Mouse (Mus musculus) midbrain, embryonic 16.5 days (tissue): ENCODE measurements around the gene Mrps35. TPM values are rescaled to one million over a fixed set of nuclear protein-coding genes. Genes with fewer than 3 reads are reported as not detected.

Source experiments
- ATAC-seq: fragments of 200-750 bp; cut with Nextera tagmentation; 2 replicates; pipeline ENCODE4 v1.8.0; 2017; ENCODE audit warnings: moderate TSS enrichment
- H3K27ac ChIP-seq: fragments of 300-500 bp; sonication (generic); 2 replicates; pipeline ENCODE4 v1.5.1; 2014; ENCODE audit warnings: mild to moderate bottlenecking, low read length, mixed read lengths
- H3K27me3 ChIP-seq: fragments of 300-500 bp; sonication (generic); 2 replicates; pipeline ENCODE4 v1.6.1; 2014; ENCODE audit warnings: low read depth, low read length, mixed read lengths; ENCODE audit not compliant: control insufficient read depth, insufficient read depth
- H3K36me3 ChIP-seq: fragments of 300-500 bp; sonication (generic); 2 replicates; pipeline ENCODE4 v1.6.1; 2014; ENCODE audit warnings: mild to moderate bottlenecking, low read length, moderate library complexity, mixed read lengths; ENCODE audit not compliant: control insufficient read depth, insufficient read depth
- H3K4me1 ChIP-seq: fragments of 300-500 bp; sonication (generic); 2 replicates; pipeline ENCODE4 v1.6.1; 2014; ENCODE audit warnings: mild to moderate bottlenecking, low read length, mixed read lengths; ENCODE audit not compliant: control insufficient read depth, insufficient read depth
- H3K4me2 ChIP-seq: fragments of 300-500 bp; sonication (generic); 2 replicates; pipeline ENCODE4 v1.6.1; 2014; ENCODE audit warnings: mild to moderate bottlenecking, low read length, mixed read lengths
- H3K4me3 ChIP-seq: fragments of 300-500 bp; sonication (generic); 2 replicates; pipeline ENCODE4 v1.5.1; 2014; ENCODE audit warnings: low read depth, mild to moderate bottlenecking, low read length, moderate library complexity, mixed read lengths
- H3K9ac ChIP-seq: fragments of 300-500 bp; sonication (generic); 2 replicates; pipeline ENCODE4 v1.6.1; 2014; ENCODE audit warnings: low read depth, low read length, mixed read lengths
- H3K9me3 ChIP-seq: fragments of 300-500 bp; sonication (generic); replicated peaks from 2 replicates; pipeline ENCODE4 v1.6.1; 2014; ENCODE audit warnings: mild to moderate bottlenecking, low read length, mixed read lengths; ENCODE audit not compliant: control insufficient read depth, poor library complexity, severe bottlenecking
- WGBS: fragments of 180-500 bp; shearing (Covaris S2); extraction: QIAGEN DNeasy Blood & Tissue Kit; methylation state at CpG from one replicate; pipeline ENCODE4 v1.1.7; 2014; 5-methylcytosine and 5-hydroxymethylcytosine counted together
- polyA plus RNA-seq: library from polyadenylated mRNA; unstranded; fragments of >200 nt; fragmentation: Nextera tagmentation; extraction: Ambion mirVana; gene quantifications from 2 replicates; pipeline ENCODE4 v1.2.1, GENCODE M21; 2015

Mrps35 gene
- polyA plus RNA-seq, 1 experiment from 2014 or later, result 67.6 TPM

GRCm38 (mm10) chr6:147064944-147065261 lies 22.3 kb downstream of the Mrps35 start:
- H3K36me3 ChIP-seq, result peaks cover 14% of the 10 kb centered on the region
- H3K9me3 ChIP-seq, result no peaks in the 10 kb centered on the region
- H3K4me2 ChIP-seq, result no peak overlapping the region
- no peak overlapping the region for H3K9ac ChIP-seq
- no peak overlapping the region for H3K27ac ChIP-seq
- no peaks in the 10 kb centered on the region for H3K27me3 ChIP-seq
- ATAC-seq, result no peak
- H3K4me1 ChIP-seq, result no peaks in the 10 kb centered on the region
- H3K4me3 ChIP-seq, result no peak overlapping the region
- 96% methylated on average over 6 of the region's 6 CpGs for WGBS

- 48% methylated on average over 5 of the region's 5 CpGs for WGBS
- Histone ChIP-seq H3K36me3 (peaks cover 6% of the 10 kb centered on the region; the same call in 1 of the 2 replicates), H3K4me2 (no peak overlapping the region), H3K9me3 (no peaks in the 10 kb centered on the region), H3K27ac (0 out of 2 replicates have a peak overlapping the region, but pooled peaks have one; percentile 29), H3K4me1 (no peaks in the 10 kb centered on the region), H3K27me3 (no peaks in the 10 kb centered on the region), H3K4me3 (no peak overlapping the region), H3K9ac (no peak overlapping the region)
- 0 out of 2 replicates have a peak, but pooled peaks have one; percentile 39 for ATAC-seq
Measured at GRCm38 (mm10) chr6:147075808-147076387, 33.3 kb downstream of the Mrps35 start.

- Histone ChIP-seq H3K27me3 (no peaks in the 10 kb centered on the region), H3K4me1 (no peaks in the 10 kb centered on the region), H3K36me3 (0 out of 2 replicates have a peak, but pooled peaks cover 2% of the 10 kb centered on the region), H3K4me2 (no peak overlapping the region), H3K27ac (no peak overlapping the region), H3K4me3 (no peak overlapping the region), H3K9ac (no peak overlapping the region), H3K9me3 (no peaks in the 10 kb centered on the region)
- no peak for ATAC-seq
- 77% methylated on average over 8 of the region's 8 CpGs for WGBS
Measured at GRCm38 (mm10) chr6:147076878-147077277, 34.3 kb downstream of the Mrps35 start.

- Histone ChIP-seq H3K4me2 (no peak overlapping the region), H3K4me3 (no peak overlapping the region), H3K9me3 (no peaks in the 10 kb centered on the region), H3K4me1 (no peaks in the 10 kb centered on the region), H3K36me3 (no peaks in the 10 kb centered on the region), H3K27me3 (no peaks in the 10 kb centered on the region), H3K27ac (no peak overlapping the region), H3K9ac (no peak overlapping the region)
- no peak for ATAC-seq
- WGBS, result 94% methylated on average over 10 of the region's 10 CpGs
Measured at GRCm38 (mm10) chr6:147079919-147080318, 37.4 kb downstream of the Mrps35 start.

GRCm38 (mm10) chr6:147085398-147086040 lies 43.0 kb downstream of the Mrps35 start:
- H3K4me3 ChIP-seq, result no peak overlapping the region
- H3K4me1 ChIP-seq, result peaks cover 11% of the 10 kb centered on the region
- no peaks in the 10 kb centered on the region for H3K9me3 ChIP-seq
- no peaks in the 10 kb centered on the region for H3K27me3 ChIP-seq
- H3K36me3 ChIP-seq, result no peaks in the 10 kb centered on the region
- no peak overlapping the region for H3K27ac ChIP-seq
- H3K9ac ChIP-seq, result no peak overlapping the region
- H3K4me2 ChIP-seq, result no peak overlapping the region
- WGBS, result 56% methylated on average over 7 of the region's 7 CpGs
- no peak for ATAC-seq

- H3K4me1 ChIP-seq, result peaks cover 13% of the 10 kb centered on the region
- no peaks in the 10 kb centered on the region for H3K27me3 ChIP-seq
- H3K4me3 ChIP-seq, result peak within 1 kb of the TSS; percentile 17
- H3K9me3 ChIP-seq, result no peaks in the 10 kb centered on the region
- WGBS, result 6% methylated on average over 20 of the region's 20 CpGs
- H3K36me3 ChIP-seq, result no peaks in the 10 kb centered on the region
- H3K27ac ChIP-seq, result no peak within 1 kb of the TSS
- H3K4me2 ChIP-seq, result peak within 1 kb of the TSS; percentile 57
- no peak for ATAC-seq
- H3K9ac ChIP-seq, result peak within 1 kb of the TSS; percentile 12; the same call in 1 of the 2 replicates
Measured at GRCm38 (mm10) chr6:147086594-147087225, 44.1 kb downstream of the Mrps35 start, which contains the start of gene Mansc4. Mansc4 (minus strand) TSS chr6:147087032.

- no peak overlapping the region for H3K4me2 ChIP-seq
- H3K9ac ChIP-seq, result no peak overlapping the region
- 48% methylated on average over 6 of the region's 7 CpGs for WGBS
- H3K4me1 ChIP-seq, result peaks cover 16% of the 10 kb centered on the region
- H3K27ac ChIP-seq, result no peak overlapping the region
- no peak overlapping the region for H3K4me3 ChIP-seq
- no peak for ATAC-seq
- H3K9me3 ChIP-seq, result no peaks in the 10 kb centered on the region
- no peaks in the 10 kb centered on the region for H3K36me3 ChIP-seq
- no peaks in the 10 kb centered on the region for H3K27me3 ChIP-seq
Measured at GRCm38 (mm10) chr6:147087736-147088135, 45.2 kb downstream of the Mrps35 start.

- H3K4me2 ChIP-seq, result no peak overlapping the region
- no peaks in the 10 kb centered on the region for H3K36me3 ChIP-seq
- no peaks in the 10 kb centered on the region for H3K27me3 ChIP-seq
- H3K4me3 ChIP-seq, result no peak overlapping the region
- H3K4me1 ChIP-seq, result peaks cover 19% of the 10 kb centered on the region
- H3K9me3 ChIP-seq, result no peaks in the 10 kb centered on the region
- H3K9ac ChIP-seq, result no peak overlapping the region
- H3K27ac ChIP-seq, result no peak overlapping the region
- no peak for ATAC-seq
- WGBS, result 86% methylated on average over 3 of the region's 3 CpGs
Measured at GRCm38 (mm10) chr6:147088517-147088916, 46.0 kb downstream of the Mrps35 start.

GRCm38 (mm10) chr6:147090191-147090590 lies 47.6 kb downstream of the Mrps35 start:
- Histone ChIP-seq H3K27ac (no peak overlapping the region; the same call in 1 of the 2 replicates), H3K27me3 (no peaks in the 10 kb centered on the region)

More at GRCm38 (mm10) chr6:147090191-147090590, 47.6 kb downstream of the Mrps35 start:
- Histone ChIP-seq H3K9me3 (no peaks in the 10 kb centered on the region), H3K4me1 (peaks cover 32% of the 10 kb centered on the region), H3K36me3 (no peaks in the 10 kb centered on the region), H3K4me2 (peak overlapping the region; percentile 82), H3K9ac (no peak overlapping the region), H3K4me3 (peak overlapping the region; percentile 65; the same call in 1 of the 2 replicates)
- no peak for ATAC-seq
- WGBS, result 69% methylated on average over 5 of the region's 5 CpGs
